Mouse (Mus musculus): ENCODE data around the gene Nab2. TPM values are rescaled to one million over a fixed set of nuclear protein-coding genes. Genes with fewer than 3 reads are reported as not detected.

Nab2 gene
- polyA plus RNA-seq, 1 experiment from 2014 or later: 5.5 TPM

DNA sequence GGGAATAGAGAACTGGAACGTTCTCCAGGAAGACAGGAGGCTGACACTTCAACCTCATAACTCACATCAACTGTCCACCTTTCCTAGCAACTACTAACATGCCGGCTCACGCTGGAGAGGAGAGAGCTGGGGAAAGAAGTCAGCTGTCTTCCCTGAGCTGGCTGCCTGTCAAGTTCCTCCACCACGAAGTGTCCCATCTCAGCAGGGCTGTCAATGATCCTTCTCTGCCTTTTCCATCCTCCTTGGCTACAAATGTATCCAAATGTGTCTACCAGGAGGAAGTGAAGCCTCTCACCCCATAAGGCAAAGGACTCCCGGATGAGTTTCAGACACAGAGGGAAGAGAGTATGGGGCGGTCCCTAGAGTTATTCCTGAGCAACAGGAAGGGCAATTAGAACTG is 50.2 kb downstream of the Nab2 start:
- WGBS: 67% methylated on average over 6 of the region's 6 CpGs
- no peak overlapping the region for H3K27ac ChIP-seq (ENCODE audit: low read depth, low read length)
- H3K36me3 ChIP-seq (ENCODE audit: control insufficient read depth, insufficient read depth, low read length): no peaks in the 10 kb centered on the region

DNA sequence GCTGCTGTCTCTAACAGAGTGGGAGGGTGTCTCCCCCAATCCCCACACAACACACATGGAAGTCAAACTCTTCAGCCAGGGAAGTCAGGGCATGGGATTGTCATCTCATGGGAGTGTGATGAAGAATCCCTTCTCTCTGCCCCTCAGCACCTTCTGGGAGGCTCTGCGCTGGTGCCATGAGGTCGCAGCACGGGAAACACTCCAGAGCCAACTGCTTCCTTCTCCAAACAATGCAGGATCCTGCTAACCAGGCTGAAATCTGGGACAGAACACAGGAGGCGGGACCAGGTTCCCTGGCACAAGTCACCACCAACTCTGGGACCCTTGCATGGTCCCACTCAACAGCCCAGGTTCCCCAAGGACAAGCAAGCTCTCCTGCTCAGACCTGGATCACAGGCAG is 51.1 kb downstream of the Nab2 start:
- DNase-seq (ENCODE audit: low spot score) (no peak), ATAC-seq (replicated peaks; ENCODE audit: low FRiP score) (no peak)
- Histone ChIP-seq H3K4me2 (ENCODE audit: low read depth, low read length, severe bottlenecking) (no peak overlapping the region), H3K27ac (ENCODE audit: low read depth, low read length) (no peak overlapping the region), H3K36me3 (ENCODE audit: control insufficient read depth, insufficient read depth, low read length) (no peaks in the 10 kb centered on the region; the same call in 1 of the 2 replicates), H3K4me1 (replicated peaks; ENCODE audit: control insufficient read depth, insufficient read depth, low read length) (peaks cover 22% of the 10 kb centered on the region), H3K9ac (ENCODE audit: low read length) (no peak overlapping the region), H3K4me3 (ENCODE audit: low read depth, low read length) (no peak overlapping the region), H3K27me3 (ENCODE audit: control insufficient read depth, insufficient read depth, low read length) (no peaks in the 10 kb centered on the region), H3K9me3 (ENCODE audit: control insufficient read depth, low read length) (no peaks in the 10 kb centered on the region)
- WGBS: 60% methylated on average over 4 of the region's 4 CpGs

More for the DNA sequence above, 50.2 kb downstream of the Nab2 start:
- no peaks in the 10 kb centered on the region for H3K9me3 ChIP-seq (ENCODE audit: control insufficient read depth, low read length)
- no peak overlapping the region for H3K4me3 ChIP-seq (ENCODE audit: low read depth, low read length)
- H3K27me3 ChIP-seq (ENCODE audit: control insufficient read depth, insufficient read depth, low read length): no peaks in the 10 kb centered on the region
- DNase-seq (ENCODE audit: low spot score) (no peak), ATAC-seq (replicated peaks; ENCODE audit: low FRiP score) (no peak)
- peaks cover 22% of the 10 kb centered on the region for H3K4me1 ChIP-seq (replicated peaks; ENCODE audit: control insufficient read depth, insufficient read depth, low read length)
- H3K4me2 ChIP-seq (ENCODE audit: low read depth, low read length, severe bottlenecking): no peak overlapping the region
- no peak overlapping the region for H3K9ac ChIP-seq (ENCODE audit: low read length)

DNA sequence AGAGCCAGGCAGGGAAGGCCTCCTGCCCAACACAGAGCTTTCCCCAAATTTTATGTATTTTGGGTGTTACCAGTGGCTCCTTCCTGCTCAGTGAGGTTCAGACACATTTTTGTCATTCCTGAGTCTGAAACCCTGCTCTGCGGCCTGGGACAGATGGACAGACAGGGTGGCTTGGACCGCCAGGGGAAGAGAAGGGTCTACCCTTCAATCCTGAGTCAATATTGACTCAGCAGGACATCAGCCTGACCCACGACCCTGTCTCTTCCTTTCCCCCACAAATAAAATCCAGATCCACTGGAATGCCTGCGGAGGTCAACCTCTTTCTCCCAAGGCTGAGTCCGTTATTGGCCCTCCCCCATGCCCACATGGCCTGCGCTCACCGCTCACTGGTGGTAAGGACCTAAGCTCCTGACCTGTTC is 52.1 kb downstream of the Nab2 start:
- H3K4me3 ChIP-seq (ENCODE audit: low read depth, low read length): no peak overlapping the region
- H3K9me3 ChIP-seq (ENCODE audit: control insufficient read depth, low read length): no peaks in the 10 kb centered on the region
- H3K36me3 ChIP-seq (ENCODE audit: control insufficient read depth, insufficient read depth, low read length): peaks cover 6% of the 10 kb centered on the region; the same call in 1 of the 2 replicates
- DNase-seq (ENCODE audit: low spot score): no peak
- no peaks in the 10 kb centered on the region for H3K27me3 ChIP-seq (ENCODE audit: control insufficient read depth, insufficient read depth, low read length)
- H3K27ac ChIP-seq (ENCODE audit: low read depth, low read length): no peak overlapping the region
- WGBS: 40% methylated on average over 7 of the region's 7 CpGs
- H3K9ac ChIP-seq (ENCODE audit: low read length): no peak overlapping the region
- no peak overlapping the region for H3K4me2 ChIP-seq (ENCODE audit: low read depth, low read length, severe bottlenecking)
- peaks cover 18% of the 10 kb centered on the region for H3K4me1 ChIP-seq (replicated peaks; ENCODE audit: control insufficient read depth, insufficient read depth, low read length)
- ATAC-seq (replicated peaks; ENCODE audit: low FRiP score): no peak

- Histone ChIP-seq H3K4me2 (ENCODE audit: low read depth, low read length, severe bottlenecking) (peak overlapping the region; percentile 0; the same call in 1 of the 2 replicates), H3K27ac (ENCODE audit: low read depth, low read length) (no peak overlapping the region), H3K4me1 (replicated peaks; ENCODE audit: control insufficient read depth, insufficient read depth, low read length) (peaks cover 18% of the 10 kb centered on the region), H3K9me3 (ENCODE audit: control insufficient read depth, low read length) (no peaks in the 10 kb centered on the region), H3K36me3 (ENCODE audit: control insufficient read depth, insufficient read depth, low read length) (peaks cover 6% of the 10 kb centered on the region; the same call in 1 of the 2 replicates), H3K27me3 (ENCODE audit: control insufficient read depth, insufficient read depth, low read length) (no peaks in the 10 kb centered on the region), H3K4me3 (ENCODE audit: low read depth, low read length) (no peak overlapping the region), H3K9ac (ENCODE audit: low read length) (no peak overlapping the region)
- DNase-seq (ENCODE audit: low spot score): no peak
- 78% methylated on average over 3 of the region's 3 CpGs for WGBS
- ATAC-seq (replicated peaks; ENCODE audit: low FRiP score): no peak
These were observed 52.8 kb downstream of the Nab2 start for GRCm38 (mm10) chr10:127615591-127615990.

GRCm38 (mm10) chr10:127615034-127615374 is 53.4 kb downstream of the Nab2 start:
- H3K36me3 ChIP-seq (ENCODE audit: control insufficient read depth, insufficient read depth, low read length): peaks cover 7% of the 10 kb centered on the region
- H3K27me3 ChIP-seq (ENCODE audit: control insufficient read depth, insufficient read depth, low read length): no peaks in the 10 kb centered on the region
- ATAC-seq (replicated peaks; ENCODE audit: low FRiP score) (no peak), DNase-seq (ENCODE audit: low spot score) (no peak)
- no peak overlapping the region for H3K4me2 ChIP-seq (ENCODE audit: low read depth, low read length, severe bottlenecking)
- peaks cover 18% of the 10 kb centered on the region for H3K4me1 ChIP-seq (replicated peaks; ENCODE audit: control insufficient read depth, insufficient read depth, low read length)
- no peak overlapping the region for H3K9ac ChIP-seq (ENCODE audit: low read length)
- H3K9me3 ChIP-seq (ENCODE audit: control insufficient read depth, low read length): no peaks in the 10 kb centered on the region
- 54% methylated on average over 2 of the region's 2 CpGs for WGBS
- no peak overlapping the region for H3K27ac ChIP-seq (ENCODE audit: low read depth, low read length)
- H3K4me3 ChIP-seq (ENCODE audit: low read depth, low read length): no peak overlapping the region

DNA sequence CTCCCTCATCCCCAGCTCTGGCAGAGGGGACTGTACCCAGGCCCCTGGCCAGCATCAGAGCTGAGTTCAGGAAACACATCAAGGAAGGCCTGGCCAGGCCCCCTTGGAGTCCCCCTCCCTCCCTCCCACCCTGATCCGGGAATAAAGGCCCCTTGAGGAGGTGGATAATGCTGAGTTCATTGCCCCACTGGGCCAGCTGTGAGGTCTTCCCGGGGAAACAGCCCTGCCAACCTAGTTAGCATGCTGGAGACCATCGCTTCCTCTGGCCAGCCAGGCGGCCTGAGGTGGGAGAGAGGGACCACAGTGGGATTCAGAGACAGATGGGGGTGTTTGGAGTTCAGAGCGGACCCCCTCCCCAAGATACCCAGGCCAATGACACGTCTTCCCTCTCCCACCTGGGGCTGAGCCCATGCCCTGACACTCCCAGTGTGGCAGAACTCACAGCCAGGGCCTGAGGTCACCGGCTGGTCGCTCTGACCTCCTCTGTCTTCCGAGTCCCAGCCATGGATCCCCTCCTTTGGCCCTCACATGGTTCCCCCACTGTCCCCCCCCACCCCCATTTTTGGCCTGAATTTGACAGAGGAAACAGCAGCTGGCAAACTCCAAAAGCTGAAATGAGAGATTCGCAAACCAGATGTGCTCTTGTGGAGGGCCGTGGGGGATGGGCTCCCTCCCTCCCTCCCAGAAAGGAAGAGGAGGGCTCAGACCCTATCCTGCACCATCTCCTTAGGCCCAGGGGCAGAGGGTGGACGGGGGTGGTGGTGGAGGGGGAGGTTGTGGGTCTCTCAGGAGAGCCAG is 53.9 kb downstream of the Nab2 start:
- H3K4me3 ChIP-seq (ENCODE audit: low read depth, low read length): no peak overlapping the region
- DNase-seq (ENCODE audit: low spot score) (no peak), ATAC-seq (replicated peaks; ENCODE audit: low FRiP score) (no peak; the same call in 1 of the 2 replicates)
- H3K4me1 ChIP-seq (replicated peaks; ENCODE audit: control insufficient read depth, insufficient read depth, low read length): peaks cover 18% of the 10 kb centered on the region
- H3K27me3 ChIP-seq (ENCODE audit: control insufficient read depth, insufficient read depth, low read length): no peaks in the 10 kb centered on the region
- H3K27ac ChIP-seq (ENCODE audit: low read depth, low read length): no peak overlapping the region
- H3K9me3 ChIP-seq (ENCODE audit: control insufficient read depth, low read length): no peaks in the 10 kb centered on the region
- 25% methylated on average over 12 of the region's 12 CpGs for WGBS
- no peak overlapping the region for H3K9ac ChIP-seq (ENCODE audit: low read length)
- peaks cover 11% of the 10 kb centered on the region for H3K36me3 ChIP-seq (ENCODE audit: control insufficient read depth, insufficient read depth, low read length)
- no peak overlapping the region for H3K4me2 ChIP-seq (ENCODE audit: low read depth, low read length, severe bottlenecking)

DNA sequence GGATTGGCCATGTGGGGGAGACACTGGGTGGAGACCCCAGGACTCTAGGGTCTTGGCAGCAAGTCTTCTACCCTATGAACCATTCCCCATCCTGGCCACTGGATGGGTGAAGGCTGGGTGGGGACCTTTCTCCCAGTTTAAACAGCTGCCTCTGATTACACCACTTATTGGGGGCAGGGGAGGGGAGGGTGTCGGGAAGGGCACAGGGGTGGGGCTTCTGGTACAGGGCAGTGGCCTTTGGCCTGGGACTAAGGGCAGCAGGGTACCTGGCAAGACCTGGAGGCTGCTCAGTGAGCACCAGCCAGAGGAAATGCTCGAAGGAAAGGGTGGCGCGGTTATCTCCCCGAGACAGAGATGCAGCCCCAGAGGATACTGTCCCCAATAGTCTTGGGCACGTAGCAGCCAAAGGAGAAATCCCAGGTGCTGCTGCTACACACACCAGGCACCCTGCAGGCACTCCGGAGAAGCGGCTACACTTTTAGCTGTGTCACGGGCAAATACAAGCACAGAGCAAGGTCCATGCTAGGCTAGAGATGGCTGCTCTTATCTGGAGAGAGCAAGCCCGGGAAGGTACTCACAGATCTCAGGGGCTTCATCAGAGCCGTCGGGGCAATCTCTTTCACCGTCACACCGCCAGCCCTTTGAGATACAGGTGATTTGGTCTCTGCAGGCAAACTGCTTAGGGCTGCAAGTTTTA is 56.1 kb downstream of the Nab2 start:
- DNase-seq (ENCODE audit: low spot score): no peak
- Histone ChIP-seq H3K4me1 (replicated peaks; ENCODE audit: control insufficient read depth, insufficient read depth, low read length) (peaks cover 9% of the 10 kb centered on the region), H3K36me3 (ENCODE audit: control insufficient read depth, insufficient read depth, low read length) (peaks cover 11% of the 10 kb centered on the region), H3K27me3 (ENCODE audit: control insufficient read depth, insufficient read depth, low read length) (no peaks in the 10 kb centered on the region), H3K4me2 (ENCODE audit: low read depth, low read length, severe bottlenecking) (no peak overlapping the region), H3K9ac (ENCODE audit: low read length) (no peak overlapping the region), H3K9me3 (ENCODE audit: control insufficient read depth, low read length) (no peaks in the 10 kb centered on the region), H3K27ac (ENCODE audit: low read depth, low read length) (no peak overlapping the region), H3K4me3 (ENCODE audit: low read depth, low read length) (no peak overlapping the region)
- WGBS: 83% methylated on average over 14 of the region's 14 CpGs
- ATAC-seq (replicated peaks; ENCODE audit: low FRiP score): no peak
